Mouse (Mus musculus) testis, adult 2 months (tissue): Measurements from ENCODE around the gene Hist1h1d.
"Not testable (repeated sequence)": the region's sequence is repeated elsewhere in the genome, so short reads cannot be mapped to it uniquely, and the experiment has no call there.

Experiments
- CTCF ChIP-seq: fragments of 200-500 bp; IDR thresholded peaks from 2 replicates; pipeline ENCODE4 v1.5.1; 2012; ENCODE audit warnings: low read depth, mild to moderate bottlenecking, inconsistent platforms, low read length, moderate library complexity; ENCODE audit not compliant: control insufficient read depth, insufficient read depth, insufficient replicate concordance
- POLR2A ChIP-seq: fragments of 200-500 bp; IDR thresholded peaks from 2 replicates; pipeline ENCODE4 v1.6.1; 2012; ENCODE audit warnings: low read depth, mild to moderate bottlenecking, inconsistent platforms, low read length, moderate library complexity; ENCODE audit not compliant: control insufficient read depth

- TF ChIP-seq POLR2A, CTCF: not testable (repeated sequence)
Measured at GRCm38 (mm10) chr13:23575864-23576313, 22.8 kb downstream of the Hist1h1d start.
